Comparison of ENCODE assay signal across 24 mouse cellular contexts in the genomic region with DNA sequence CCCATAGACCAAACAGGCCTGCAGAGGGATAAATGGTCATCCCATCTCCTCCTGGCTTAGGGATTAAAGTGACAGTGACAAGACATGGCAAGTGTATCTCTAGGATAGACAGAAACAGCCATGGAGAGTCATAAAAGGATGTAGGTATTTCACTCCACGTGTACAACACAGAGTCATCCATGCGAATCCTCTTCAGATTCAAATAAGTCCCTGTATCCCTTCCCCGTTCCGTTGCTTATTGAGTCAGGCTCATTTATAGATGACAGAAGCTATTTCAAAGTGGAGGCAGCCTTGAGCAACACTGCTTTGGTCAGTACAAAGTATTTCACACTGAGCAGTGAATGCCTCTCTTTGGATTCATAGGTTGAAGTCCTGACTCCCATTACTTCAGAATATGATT.
"Had no signal": no experiment of that assay in that cellular context is flagged by ENCODE, and none has a peak within 500 bp of the region (broad histone marks: within the 10 kb centered on the region; RNA-seq: fewer than 3 reads in every experiment).

No protein-coding gene starts in this region.

- H3K9me3 ChIP-seq: heart, embryonic 13.5 days; heart, embryonic 15.5 days; hindbrain, embryonic 13.5 days; hindbrain, embryonic 15.5 days; kidney, embryonic 15.5 days; limb, embryonic 13.5 days; limb, embryonic 15.5 days; liver, embryonic 12.5 days had no signal

- H3K9ac ChIP-seq: heart, embryonic 15.5 days; hindbrain, embryonic 13.5 days; hindbrain, embryonic 15.5 days; kidney, embryonic 15.5 days; limb, embryonic 13.5 days; limb, embryonic 15.5 days; liver, embryonic 12.5 days had no signal

- H3K4me2 ChIP-seq: hindbrain, embryonic 13.5 days; limb, embryonic 15.5 days; liver, embryonic 12.5 days had no signal

- DNase-seq: gastrocnemius, postnatal 14 days; gastrocnemius, postnatal 36 days; heart, adult 18-20 months; heart, postnatal 14 days; heart, postnatal 36 days; kidney, adult 11 months; kidney, adult 2 months; kidney, adult 9 months; kidney, postnatal 14 days; kidney, postnatal 36 days; layer of hippocampus, adult 9-11 months; layer of hippocampus, postnatal 36 days; left cerebral cortex, postnatal 4 days had no signal

- H3K4me3 ChIP-seq: hindbrain, embryonic 13.5 days; hindbrain, embryonic 15.5 days; kidney, embryonic 15.5 days; limb, embryonic 13.5 days; limb, embryonic 15.5 days; liver, embryonic 12.5 days had no signal

- ATAC-seq: intestine, embryonic 16.5 days; liver, embryonic 12.5 days had no signal

- H3K36me3 ChIP-seq: heart, embryonic 13.5 days; heart, embryonic 15.5 days; hindbrain, embryonic 13.5 days; hindbrain, embryonic 15.5 days; kidney, embryonic 15.5 days; limb, embryonic 13.5 days; limb, embryonic 15.5 days; liver, embryonic 12.5 days had no signal

- H3K27me3 ChIP-seq: heart, embryonic 13.5 days; heart, embryonic 15.5 days; hindbrain, embryonic 13.5 days; hindbrain, embryonic 15.5 days; kidney, embryonic 15.5 days; limb, embryonic 13.5 days; limb, embryonic 15.5 days; liver, embryonic 12.5 days had no signal

- H3K4me1 ChIP-seq: hindbrain, embryonic 15.5 days; limb, embryonic 13.5 days; limb, embryonic 15.5 days; liver, embryonic 12.5 days had no signal

- H3K27ac ChIP-seq: heart, embryonic 13.5 days; heart, embryonic 15.5 days; hindbrain, embryonic 13.5 days; hindbrain, embryonic 15.5 days; hindbrain, postnatal 0 days; kidney, embryonic 15.5 days; kidney, postnatal 0 days; limb, embryonic 13.5 days; limb, embryonic 15.5 days; liver, embryonic 12.5 days had no signal
